Mouse (Mus musculus) heart, adult 2 months (tissue): Measurements from ENCODE around the gene Hsd17b1. TPM values are rescaled to one million over a fixed set of nuclear protein-coding genes. Genes with fewer than 3 reads are reported as not detected.

Experiments used
- DNase-seq, 2 experiments: peaks; one replicate each; pipeline ENCODE4 v3.0.0; 2021
- H3K27ac ChIP-seq: fragments of 200-600 bp; 2 replicates; pipeline ENCODE4 v1.8.1; 2022
- H3K27me3 ChIP-seq: fragments of 200-500 bp; 2 replicates; pipeline ENCODE4 v1.6.1; 2012; ENCODE audit warnings: mild to moderate bottlenecking, low read length, inconsistent platforms, mixed read lengths; ENCODE audit not compliant: control insufficient read depth, insufficient read depth
- H3K36me3 ChIP-seq: fragments of 200-500 bp; 2 replicates; pipeline ENCODE4 v1.6.1; 2012; ENCODE audit warnings: low read length, inconsistent platforms; ENCODE audit not compliant: control insufficient read depth, insufficient read depth
- H3K4me1 ChIP-seq: fragments of 200-500 bp; 2 replicates; pipeline ENCODE4 v1.6.1; 2011; ENCODE audit warnings: low read length; ENCODE audit not compliant: control insufficient read depth, insufficient read depth
- H3K4me3 ChIP-seq: fragments of 200-600 bp; 2 replicates; pipeline ENCODE4 v1.8.1; 2022
- H3K79me2 ChIP-seq: fragments of 200-500 bp; replicated peaks from 2 replicates; pipeline ENCODE4 v1.6.1; 2012; ENCODE audit warnings: mild to moderate bottlenecking, inconsistent platforms, low read length, moderate library complexity, mixed read lengths; ENCODE audit not compliant: control insufficient read depth, insufficient read depth
- H3K9ac ChIP-seq: fragments of 200-500 bp; 2 replicates; pipeline ENCODE4 v1.6.1; 2012; ENCODE audit warnings: low read depth, mild to moderate bottlenecking, control low read depth, inconsistent platforms, low read length, mixed read lengths
- CTCF ChIP-seq: fragments of 200-600 bp; IDR thresholded peaks from 2 replicates; pipeline ENCODE4 v1.8.1; 2022; ENCODE audit warnings: antibody characterized with exemption, mild to moderate bottlenecking, moderate library complexity
- EP300 ChIP-seq: fragments of 200-500 bp; IDR thresholded peaks from 2 replicates; pipeline ENCODE4 v1.6.1; 2011; ENCODE audit warnings: low read depth, low read length, control low read depth; ENCODE audit not compliant: insufficient read depth
- POLR2A ChIP-seq: fragments of 200-500 bp; IDR thresholded peaks from 2 replicates; pipeline ENCODE4 v1.6.1; 2011; ENCODE audit warnings: mild to moderate bottlenecking, low read depth, low read length, control low read depth; ENCODE audit not compliant: insufficient read depth
- WGBS: fragments of 180-500 bp; shearing (Covaris S2); methylation state at CpG from one replicate; pipeline ENCODE4 v1.1.7; 2018; 5-methylcytosine and 5-hydroxymethylcytosine counted together
- intact Hi-C: fragments of 180-260 bp; cut with DNase I; formaldehyde crosslinking; loops from one replicate; pipeline ENCODE4 v1.15.1; 2025
- polyA plus RNA-seq: library from polyadenylated mRNA; depleted of rRNA; stranded (reverse); fragments of >200 nt; gene quantifications from 2 replicates; pipeline ENCODE4 v1.2.3, GENCODE M21; 2012
- total RNA-seq, 2 experiments: library from RNA; stranded (reverse); gene quantifications; 2 replicates each; pipeline ENCODE4 v1.2.3; 2021

Gene Hsd17b1
- total and polyA plus RNA-seq, 3 experiments, result 0.47 to 0.70 (median 0.55) TPM

GRCm38 (mm10) chr11:101087682-101088055, 9.5 kb downstream of the Hsd17b1 start:
- TF ChIP-seq POLR2A (no peak), EP300 (no peak), CTCF (no peak)
- peak overlapping the region; percentile 72 for H3K4me3 ChIP-seq
- peak overlapping the region; percentile 91 for H3K27ac ChIP-seq
- H3K36me3 ChIP-seq, result no peaks in the 10 kb centered on the region
- intact Hi-C loops, result loop anchor here (2.0 to 5.0 kb wide), 2 partner anchors 31 to 355 kb away; partner anchors contain the start of genes Retreg3, Rpl27 and Tubg1
- WGBS, result 6% methylated on average over 8 of the region's 8 CpGs
- DNase-seq, result no peak
- no peaks in the 10 kb centered on the region for H3K79me2 ChIP-seq
- no peaks in the 10 kb centered on the region for H3K27me3 ChIP-seq
- H3K9ac ChIP-seq, result peak overlapping the region; percentile 72
- peaks cover 13% of the 10 kb centered on the region for H3K4me1 ChIP-seq

- no peaks in the 10 kb centered on the region for H3K27me3 ChIP-seq
- no peaks in the 10 kb centered on the region for H3K36me3 ChIP-seq
- peaks cover 7% of the 10 kb centered on the region for H3K4me1 ChIP-seq
- WGBS, result 82% methylated on average over 1 of the region's 1 CpGs
- intact Hi-C loops, result loop anchor here (5.0 kb wide), 1 partner anchor 352 kb away; the partner anchor contains the start of gene Rpl27
- TF ChIP-seq CTCF, result no peak
- no peak for TF ChIP-seq EP300
- TF ChIP-seq POLR2A, result no peak
- no peaks in the 10 kb centered on the region for H3K79me2 ChIP-seq
- no peak for DNase-seq
- H3K27ac ChIP-seq, result no peak overlapping the region
- no peak overlapping the region for H3K9ac ChIP-seq
- no peak overlapping the region for H3K4me3 ChIP-seq
Observed at GRCm38 (mm10) chr11:101089931-101090330, 11.7 kb downstream of the Hsd17b1 start.

- 2% methylated on average over 18 of the region's 18 CpGs for WGBS
- H3K27me3 ChIP-seq, result no peaks in the 10 kb centered on the region
- H3K36me3 ChIP-seq, result no peaks in the 10 kb centered on the region
- intact Hi-C loops, result no loop called here
- peak overlapping the region; percentile 66 for H3K4me3 ChIP-seq
- H3K4me1 ChIP-seq, result no peaks in the 10 kb centered on the region; the same call in 1 of the 2 replicates
- TF ChIP-seq CTCF, result no peak
- no peak for TF ChIP-seq EP300
- TF ChIP-seq POLR2A, result no peak
- H3K79me2 ChIP-seq, result no peaks in the 10 kb centered on the region
- peak overlapping the region; percentile 93; the same call in 1 of the 2 replicates for H3K27ac ChIP-seq
- DNase-seq, result no peak
- H3K9ac ChIP-seq, result peak overlapping the region; percentile 53; the same call in 1 of the 2 replicates
Observed at GRCm38 (mm10) chr11:101094930-101095313, 16.7 kb downstream of the Hsd17b1 start.

- Histone ChIP-seq H3K4me1 (no peaks in the 10 kb centered on the region; the same call in 1 of the 2 replicates), H3K36me3 (peaks cover 2% of the 10 kb centered on the region; the same call in 1 of the 2 replicates), H3K79me2 (no peaks in the 10 kb centered on the region), H3K4me3 (peak within 1 kb of the TSS; percentile 66), H3K27ac (peak within 1 kb of the TSS; percentile 93), H3K27me3 (no peaks in the 10 kb centered on the region), H3K9ac (peak within 1 kb of the TSS; percentile 91)
- peak; percentile 83 for TF ChIP-seq POLR2A
- peak; percentile 94; the same call in 1 of the 2 replicates for TF ChIP-seq CTCF
- TF ChIP-seq EP300, result 0 out of 2 replicates have a peak, but pooled peaks have one; percentile 54
- WGBS, result under 1% methylated on average over 43 of the region's 43 CpGs
- DNase-seq, result peak; percentile 96 to 97
- intact Hi-C loops, result loop anchor here (1.0 to 2.0 kb wide), 2 partner anchors 25 to 78 kb away; no protein-coding TSS in a partner anchor
Observed at GRCm38 (mm10) chr11:101095314-101096024, 17.3 kb downstream of the Hsd17b1 start, which contains the start of gene Psmc3ip. Psmc3ip (minus strand) TSS chr11:101095436.

- no peaks in the 10 kb centered on the region; the same call in 1 of the 2 replicates for H3K4me1 ChIP-seq
- intact Hi-C loops, result no loop called here
- TF ChIP-seq EP300, result no peak
- TF ChIP-seq CTCF, result no peak
- no peak overlapping the region for H3K9ac ChIP-seq
- DNase-seq, result peak in 1 of 2 experiments; percentile 14
- peaks cover 2% of the 10 kb centered on the region; the same call in 1 of the 2 replicates for H3K36me3 ChIP-seq
- 90% methylated on average over 8 of the region's 8 CpGs for WGBS
- no peak overlapping the region for H3K27ac ChIP-seq
- no peak overlapping the region for H3K4me3 ChIP-seq
- no peaks in the 10 kb centered on the region for H3K79me2 ChIP-seq
- no peaks in the 10 kb centered on the region for H3K27me3 ChIP-seq
Observed at GRCm38 (mm10) chr11:101098231-101098630, 20.0 kb downstream of the Hsd17b1 start.

- no peaks in the 10 kb centered on the region for H3K4me1 ChIP-seq
- no peaks in the 10 kb centered on the region for H3K27me3 ChIP-seq
- no peak overlapping the region for H3K27ac ChIP-seq
- TF ChIP-seq EP300 (no peak), CTCF (no peak), POLR2A (no peak)
- WGBS, result 80% methylated on average over 5 of the region's 5 CpGs
- H3K9ac ChIP-seq, result no peak overlapping the region
- intact Hi-C loops, result no loop called here
- peaks cover 2% of the 10 kb centered on the region for H3K36me3 ChIP-seq
- no peak for DNase-seq
- no peaks in the 10 kb centered on the region; the same call in 1 of the 2 replicates for H3K79me2 ChIP-seq
- H3K4me3 ChIP-seq, result no peak overlapping the region
Observed at GRCm38 (mm10) chr11:101103011-101103410, 24.8 kb downstream of the Hsd17b1 start.
